Mouse (Mus musculus) myocyte (in vitro differentiated cells): ENCODE measurements around the gene Klhl41. TPM values are rescaled to one million over a fixed set of nuclear protein-coding genes. Genes with fewer than 3 reads are reported as not detected.

Source experiments
- H3K27me3 ChIP-seq: one replicate; pipeline ENCODE4 v1.6.1; 2011; ENCODE audit not compliant: control insufficient read depth, insufficient read depth, insufficient read length
- H3K36me3 ChIP-seq: one replicate; pipeline ENCODE4 v1.6.1; 2011; ENCODE audit not compliant: control insufficient read depth, insufficient read depth
- H3K4me2 ChIP-seq: one replicate; pipeline ENCODE4 v1.6.1; 2011; ENCODE audit warnings: low read depth, control low read depth
- H3K4me3 ChIP-seq: one replicate; pipeline ENCODE4 v1.5.1; 2011; ENCODE audit warnings: mild to moderate bottlenecking, control low read depth, moderate library complexity
- H3K79me2 ChIP-seq: one replicate; pipeline ENCODE4 v1.6.1; 2011; ENCODE audit not compliant: control insufficient read depth, insufficient read depth
- H3ac ChIP-seq: one replicate; pipeline ENCODE4 v1.6.1; 2011; ENCODE audit not compliant: control insufficient read depth, insufficient read length
- CEBPB ChIP-seq: IDR thresholded peaks from 2 replicates; pipeline ENCODE4 v1.6.1; 2011; ENCODE audit warnings: mild to moderate bottlenecking, moderate library complexity; ENCODE audit not compliant: poor library complexity, insufficient read depth, severe bottlenecking
- E2F4 ChIP-seq: IDR thresholded peaks from one replicate; pipeline ENCODE4 v1.6.1; 2011; ENCODE audit warnings: mild to moderate bottlenecking, control low read depth, moderate library complexity; ENCODE audit not compliant: insufficient read depth
- MAX ChIP-seq: IDR thresholded peaks from one replicate; pipeline ENCODE4 v1.6.1; 2011; ENCODE audit warnings: low read depth, mild to moderate bottlenecking, control low read depth
- MYOD1 ChIP-seq, 3 experiments: IDR thresholded peaks; one replicate each; pipeline ENCODE4 v1.6.1; 2011; ENCODE audit warnings: control low read depth in 2 of 3, low read depth in 2 of 3, mild to moderate bottlenecking in 2 of 3, moderate library complexity in 1 of 3; ENCODE audit not compliant: insufficient read length in 2 of 3, control insufficient read depth in 1 of 3
- MYOG ChIP-seq, 3 experiments: IDR thresholded peaks; one replicate each; pipeline ENCODE4 v1.6.1; 2011; ENCODE audit warnings: control low read depth in 2 of 3, low read depth in 2 of 3, mild to moderate bottlenecking in 2 of 3; ENCODE audit not compliant: insufficient read length in 2 of 3, control insufficient read depth in 1 of 3, insufficient read depth in 1 of 3
- POLR2A ChIP-seq: IDR thresholded peaks from one replicate; pipeline ENCODE4 v1.6.1; 2011; ENCODE audit warnings: low read depth, mild to moderate bottlenecking, control low read depth, moderate library complexity; ENCODE audit not compliant: insufficient read length
- POLR2AphosphoS2 ChIP-seq: IDR thresholded peaks from one replicate; pipeline ENCODE4 v1.6.1; 2011; ENCODE audit warnings: low read depth, control low read depth; ENCODE audit not compliant: insufficient read length
- REST ChIP-seq: IDR thresholded peaks from one replicate; pipeline ENCODE4 v1.6.1; 2011; ENCODE audit warnings: mild to moderate bottlenecking, control low read depth, moderate library complexity; ENCODE audit not compliant: insufficient read depth, insufficient read length
- SRF ChIP-seq: IDR thresholded peaks from one replicate; pipeline ENCODE4 v1.6.1; 2011; ENCODE audit warnings: low read depth; ENCODE audit not compliant: control insufficient read depth, insufficient read length
- TCF12 ChIP-seq: IDR thresholded peaks from one replicate; pipeline ENCODE4 v1.6.1; 2011; ENCODE audit warnings: mild to moderate bottlenecking, control low read depth; ENCODE audit not compliant: poor library complexity, insufficient read depth, severe bottlenecking
- TCF3 ChIP-seq: IDR thresholded peaks from one replicate; pipeline ENCODE4 v1.6.1; 2011; ENCODE audit warnings: low read depth, control low read depth; ENCODE audit not compliant: insufficient read length
- USF1 ChIP-seq: IDR thresholded peaks from one replicate; pipeline ENCODE4 v1.6.1; 2011; ENCODE audit warnings: low read depth, mild to moderate bottlenecking, control low read depth, moderate library complexity
- polyA plus RNA-seq: library from polyadenylated mRNA; unstranded; fragments of >200 nt; fragmentation: generic; extraction: Trizol; gene quantifications from one replicate; pipeline ENCODE4 v1.2.1, GENCODE M21; 2012; ENCODE audit warnings: missing spikeins

Gene Klhl41
- polyA plus RNA-seq, 1 experiment = 184 TPM

GRCm38 (mm10) chr2:69714126-69714525 is 44.2 kb downstream of the Klhl41 start:
- no peak overlapping the region for H3K4me2 ChIP-seq
- H3K79me2 ChIP-seq = no peaks in the 10 kb centered on the region
- TF ChIP-seq POLR2AphosphoS2 (no peak), TCF12 (no peak), REST (no peak), E2F4 (no peak), MAX (no peak), CEBPB (no peak), USF1 (no peak), TCF3 (no peak), POLR2A (no peak), MYOG (IDR thresholded peaks at IDR 0.05; ENCODE audit: control insufficient read depth in 1 of 3, insufficient read depth in 1 of 3, insufficient read length in 2 of 3, low read depth in 2 of 3) (no peak), MYOD1 (IDR thresholded peaks at IDR 0.05; ENCODE audit: control insufficient read depth in 1 of 3, insufficient read length in 2 of 3, low read depth in 2 of 3) (no peak)
- H3K36me3 ChIP-seq = peaks cover 5% of the 10 kb centered on the region
- H3K4me3 ChIP-seq = no peak overlapping the region
- H3ac ChIP-seq = no peak overlapping the region
- H3K27me3 ChIP-seq = no peaks in the 10 kb centered on the region

DNA sequence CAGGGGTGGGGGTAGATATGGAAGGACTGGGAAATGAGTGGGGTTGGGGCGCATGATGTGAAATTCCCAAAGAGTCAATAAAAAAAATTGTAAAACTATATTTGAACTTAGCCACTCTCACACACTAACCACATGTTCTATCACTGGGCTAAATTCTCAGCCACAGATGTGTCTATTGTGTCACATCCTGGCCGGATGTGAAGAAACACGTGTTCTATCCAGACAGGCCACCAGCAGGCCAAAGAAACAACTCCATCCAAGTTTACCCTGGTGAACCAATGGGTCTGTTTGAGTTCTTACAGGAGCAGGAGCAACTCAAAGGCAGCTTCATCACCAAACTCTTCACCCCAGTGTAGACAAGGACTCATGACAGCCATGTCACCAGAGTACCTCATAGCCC is 46.6 kb downstream of the Klhl41 start:
- Histone ChIP-seq H3K27me3 (no peaks in the 10 kb centered on the region), H3K36me3 (no peaks in the 10 kb centered on the region), H3ac (no peak overlapping the region), H3K4me3 (no peak overlapping the region), H3K4me2 (no peak overlapping the region), H3K79me2 (no peaks in the 10 kb centered on the region)
- TF ChIP-seq USF1 = peak; percentile 5
- no peak for TF ChIP-seq MYOG (IDR thresholded peaks at IDR 0.05; ENCODE audit: control insufficient read depth in 1 of 3, insufficient read depth in 1 of 3, insufficient read length in 2 of 3, low read depth in 2 of 3)

DNA sequence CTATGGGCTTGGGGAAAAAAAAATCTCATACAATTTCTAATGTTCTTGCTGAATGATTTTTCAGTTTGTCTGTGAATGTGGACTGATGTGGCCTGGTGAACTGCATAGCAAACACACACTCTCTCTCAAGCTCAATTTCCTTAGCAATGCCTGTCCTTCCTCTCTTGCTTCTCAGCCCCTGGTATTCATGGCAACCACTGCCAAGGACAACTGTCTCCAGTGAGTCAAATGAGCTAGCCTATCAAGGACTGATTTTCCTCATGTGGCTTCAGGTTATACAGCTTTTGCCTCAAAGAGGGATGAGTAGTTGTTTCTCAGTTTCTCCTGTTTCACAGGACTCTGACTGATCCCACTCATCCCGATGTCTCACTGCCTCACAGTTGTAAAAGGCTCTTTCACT is 49.2 kb downstream of the Klhl41 start:
- no peaks in the 10 kb centered on the region for H3K27me3 ChIP-seq
- peak overlapping the region; percentile 48 for H3K4me2 ChIP-seq
- no peak overlapping the region for H3ac ChIP-seq
- H3K4me3 ChIP-seq = no peak overlapping the region
- H3K36me3 ChIP-seq = no peaks in the 10 kb centered on the region
- peaks cover 12% of the 10 kb centered on the region for H3K79me2 ChIP-seq
- no peak for TF ChIP-seq CEBPB

DNA sequence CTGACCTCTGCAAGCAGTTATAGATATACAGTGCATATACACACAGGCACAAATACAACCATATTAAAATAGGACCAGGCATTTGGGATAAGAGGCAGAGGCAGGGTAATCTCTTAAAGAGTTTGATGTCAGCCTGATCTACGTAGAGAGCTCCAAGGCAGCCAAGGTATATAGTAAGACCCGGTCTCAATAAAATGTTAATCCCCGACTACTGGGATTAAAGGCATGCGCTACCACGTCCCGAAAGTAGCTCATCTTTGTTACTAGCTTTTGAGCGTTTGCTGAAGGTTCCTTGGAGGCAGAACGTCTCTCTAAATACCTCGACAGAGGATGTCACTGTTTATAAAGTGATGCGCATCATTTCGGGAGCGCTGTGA is 52.3 kb downstream of the Klhl41 start, which contains the start of gene Ppig:
Ppig (plus strand) TSS at position 273 of the 377 bp plus-strand sequence.
- no peak for TF ChIP-seq MYOD1 (IDR thresholded peaks at IDR 0.05; ENCODE audit: control insufficient read depth in 1 of 3, insufficient read length in 2 of 3, low read depth in 2 of 3)
- no peak for TF ChIP-seq CEBPB
- TF ChIP-seq TCF3 = no peak
- TF ChIP-seq POLR2A = no peak
- no peak for TF ChIP-seq TCF12
- no peak for TF ChIP-seq MYOG (IDR thresholded peaks at IDR 0.05; ENCODE audit: control insufficient read depth in 1 of 3, insufficient read depth in 1 of 3, insufficient read length in 2 of 3, low read depth in 2 of 3)
- TF ChIP-seq SRF = no peak
- no peak for TF ChIP-seq REST
- TF ChIP-seq POLR2AphosphoS2 = no peak
- no peak for TF ChIP-seq USF1
- no peak for TF ChIP-seq MAX
- no peak for TF ChIP-seq E2F4
- H3K4me2 ChIP-seq = peak within 1 kb of the TSS; percentile 93
- no peaks in the 10 kb centered on the region for H3K27me3 ChIP-seq
- H3K79me2 ChIP-seq = peaks cover 40% of the 10 kb centered on the region
- peak within 1 kb of the TSS; percentile 95 for H3ac ChIP-seq
- H3K4me3 ChIP-seq = peak within 1 kb of the TSS; percentile 95
- no peaks in the 10 kb centered on the region for H3K36me3 ChIP-seq

GRCm38 (mm10) chr2:69722650-69723518 is 53.0 kb downstream of the Klhl41 start:
- peak overlapping the region; percentile 93 for H3K4me2 ChIP-seq
- peaks cover 43% of the 10 kb centered on the region for H3K79me2 ChIP-seq
- H3K4me3 ChIP-seq = peak overlapping the region; percentile 95
- H3K36me3 ChIP-seq = no peaks in the 10 kb centered on the region
- no peaks in the 10 kb centered on the region for H3K27me3 ChIP-seq
- TF ChIP-seq E2F4 (no peak), MYOG (IDR thresholded peaks at IDR 0.05; ENCODE audit: control insufficient read depth in 1 of 3, insufficient read depth in 1 of 3, insufficient read length in 2 of 3, low read depth in 2 of 3) (no peak), TCF12 (no peak), SRF (peak; percentile 76), POLR2AphosphoS2 (peak; percentile 48), POLR2A (peak; percentile 69), MAX (no peak), MYOD1 (IDR thresholded peaks at IDR 0.05; ENCODE audit: control insufficient read depth in 1 of 3, insufficient read length in 2 of 3, low read depth in 2 of 3) (peak in 1 of 3 experiments; percentile 11)
- peak overlapping the region; percentile 95 for H3ac ChIP-seq
